Mouse (Mus musculus): ENCODE data around the gene Mtr. TPM values are rescaled to one million over a fixed set of nuclear protein-coding genes. Genes with fewer than 3 reads are reported as not detected.

The Mtr gene
- polyA plus RNA-seq, 1 experiment from 2014 or later = 12.4 TPM

DNA sequence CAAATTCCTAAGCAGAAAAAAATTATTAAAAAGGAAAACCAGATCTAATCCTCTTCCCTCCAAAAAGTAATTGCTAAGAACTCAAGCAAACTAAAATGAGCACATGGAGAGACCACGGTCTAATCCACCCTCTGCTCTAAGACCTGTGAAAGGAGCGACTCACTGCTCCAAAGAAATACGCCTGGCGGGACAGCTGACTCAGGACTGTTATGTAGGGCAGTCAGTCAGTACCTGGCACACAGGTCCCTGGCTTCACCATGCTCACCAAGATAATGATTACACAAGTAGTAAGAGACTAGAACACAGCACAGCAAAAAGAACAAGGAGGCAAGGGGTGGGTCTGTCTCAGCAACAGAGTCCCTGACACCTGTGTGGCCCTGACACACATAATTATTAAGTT is 29.7 kb downstream of the Mtr start:
- ATAC-seq (ENCODE audit: insufficient number of reproducible peaks, low FRiP score, low TSS enrichment, low read depth) = no peak
- Histone ChIP-seq H3K27me3 (no peaks in the 10 kb centered on the region), H3K4me1 (no peaks in the 10 kb centered on the region), H3K9me3 (no peaks in the 10 kb centered on the region), H3K36me3 (peaks cover 76% of the 10 kb centered on the region), H3K4me3 (no peak overlapping the region), H3K9ac (no peak overlapping the region), H3K27ac (no peak overlapping the region), H3K4me2 (no peak overlapping the region)
- 77% methylated on average over 4 of the region's 4 CpGs for WGBS

DNA sequence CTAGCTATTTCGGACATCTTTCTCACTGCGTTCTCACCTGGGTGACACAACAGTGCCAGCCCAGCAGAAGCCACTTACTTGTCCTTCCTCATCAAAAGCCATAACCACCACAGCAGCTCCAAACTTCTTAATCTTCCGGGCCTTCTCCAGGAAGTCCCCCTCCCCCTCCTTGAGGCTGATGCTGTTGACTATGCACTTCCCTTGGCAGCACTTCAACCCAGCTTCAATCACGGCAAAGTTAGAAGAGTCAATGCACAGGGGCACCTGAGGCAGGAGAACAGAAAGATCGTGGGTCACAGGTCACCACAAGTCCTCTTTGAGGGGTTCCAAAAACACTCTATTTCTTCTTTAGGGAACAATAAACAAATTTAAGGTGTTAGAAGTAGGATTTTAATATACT is 30.3 kb downstream of the Mtr start:
- Histone ChIP-seq H3K4me1 (no peaks in the 10 kb centered on the region), H3K27me3 (no peaks in the 10 kb centered on the region), H3K36me3 (peaks cover 72% of the 10 kb centered on the region), H3K9me3 (no peaks in the 10 kb centered on the region), H3K27ac (no peak overlapping the region), H3K4me3 (no peak overlapping the region), H3K4me2 (no peak overlapping the region), H3K9ac (no peak overlapping the region)
- ATAC-seq (ENCODE audit: insufficient number of reproducible peaks, low FRiP score, low TSS enrichment, low read depth) = no peak
- WGBS = 79% methylated on average over 5 of the region's 5 CpGs

DNA sequence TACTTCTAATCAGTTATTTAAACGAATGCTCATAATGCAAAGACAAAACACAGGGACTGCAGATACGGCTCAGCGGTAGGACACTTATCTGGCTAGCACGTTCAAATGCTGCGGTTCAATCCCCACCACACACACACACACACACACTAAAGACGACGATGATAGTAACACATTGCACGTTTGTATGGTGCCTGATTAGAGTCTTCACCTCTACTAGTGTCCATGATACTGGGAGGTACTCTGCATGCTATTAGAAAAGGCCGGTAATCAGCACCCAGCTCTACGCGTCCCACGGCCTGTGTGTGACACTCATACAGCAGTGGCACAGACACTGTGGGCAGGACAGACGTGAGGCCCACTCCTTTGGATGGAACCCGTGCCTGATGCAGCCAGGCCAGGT is 39.3 kb downstream of the Mtr start:
- Histone ChIP-seq H3K4me3 (no peak overlapping the region), H3K9ac (no peak overlapping the region), H3K4me1 (no peaks in the 10 kb centered on the region), H3K27ac (no peak overlapping the region), H3K27me3 (no peaks in the 10 kb centered on the region), H3K4me2 (no peak overlapping the region), H3K9me3 (no peaks in the 10 kb centered on the region), H3K36me3 (peaks cover 66% of the 10 kb centered on the region)
- 90% methylated on average over 14 of the region's 14 CpGs for WGBS
- ATAC-seq (ENCODE audit: insufficient number of reproducible peaks, low FRiP score, low TSS enrichment, low read depth) = no peak

DNA sequence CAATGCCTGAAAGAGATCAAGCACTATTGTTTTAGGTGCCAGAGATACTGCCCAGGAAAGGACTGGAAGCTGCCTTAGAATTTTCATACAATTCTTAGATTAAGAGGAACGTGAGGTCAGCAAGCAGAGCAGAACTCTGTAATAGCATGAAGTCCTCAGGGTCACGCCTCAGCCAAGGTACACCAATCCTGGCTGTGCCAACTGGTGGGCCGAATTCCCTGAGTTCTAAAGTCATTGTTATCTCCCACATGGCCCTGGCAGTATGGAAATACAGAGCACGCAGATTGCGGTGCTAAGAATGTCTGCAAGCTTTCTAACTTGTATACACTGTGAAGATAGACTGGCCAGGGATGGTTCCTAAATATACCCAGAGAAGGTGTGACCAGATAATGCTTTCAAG is 43.0 kb downstream of the Mtr start:
- Histone ChIP-seq H3K4me1 (no peaks in the 10 kb centered on the region), H3K27me3 (no peaks in the 10 kb centered on the region), H3K36me3 (peaks cover 67% of the 10 kb centered on the region), H3K4me2 (no peak overlapping the region), H3K4me3 (no peak overlapping the region), H3K27ac (no peak overlapping the region), H3K9ac (no peak overlapping the region), H3K9me3 (no peaks in the 10 kb centered on the region)
- no peak for ATAC-seq (ENCODE audit: insufficient number of reproducible peaks, low FRiP score, low TSS enrichment, low read depth)
- 92% methylated on average over 5 of the region's 5 CpGs for WGBS

DNA sequence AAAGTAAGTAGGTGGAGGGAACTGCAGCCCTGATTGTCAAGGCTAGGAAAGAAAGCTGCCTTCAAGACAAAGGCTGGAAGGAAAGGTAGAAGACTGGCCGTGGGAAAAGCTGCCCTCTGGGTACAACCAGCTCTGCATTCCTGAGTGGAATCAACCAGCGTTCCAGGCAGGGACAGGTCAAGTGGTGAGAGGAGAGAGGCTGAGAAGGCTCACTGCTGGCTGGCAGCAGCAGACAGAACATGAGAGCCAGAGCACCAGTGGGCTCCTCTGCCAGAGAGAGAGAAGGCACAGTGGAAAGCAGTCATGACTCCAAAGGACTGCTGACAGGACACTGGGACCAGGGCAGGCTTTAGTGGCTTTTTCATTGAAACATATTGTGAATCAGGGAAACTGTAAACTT is 46.9 kb downstream of the Mtr start:
- Histone ChIP-seq H3K4me1 (no peaks in the 10 kb centered on the region), H3K36me3 (peaks cover 57% of the 10 kb centered on the region)
- 66% methylated on average over 2 of the region's 2 CpGs for WGBS

DNA sequence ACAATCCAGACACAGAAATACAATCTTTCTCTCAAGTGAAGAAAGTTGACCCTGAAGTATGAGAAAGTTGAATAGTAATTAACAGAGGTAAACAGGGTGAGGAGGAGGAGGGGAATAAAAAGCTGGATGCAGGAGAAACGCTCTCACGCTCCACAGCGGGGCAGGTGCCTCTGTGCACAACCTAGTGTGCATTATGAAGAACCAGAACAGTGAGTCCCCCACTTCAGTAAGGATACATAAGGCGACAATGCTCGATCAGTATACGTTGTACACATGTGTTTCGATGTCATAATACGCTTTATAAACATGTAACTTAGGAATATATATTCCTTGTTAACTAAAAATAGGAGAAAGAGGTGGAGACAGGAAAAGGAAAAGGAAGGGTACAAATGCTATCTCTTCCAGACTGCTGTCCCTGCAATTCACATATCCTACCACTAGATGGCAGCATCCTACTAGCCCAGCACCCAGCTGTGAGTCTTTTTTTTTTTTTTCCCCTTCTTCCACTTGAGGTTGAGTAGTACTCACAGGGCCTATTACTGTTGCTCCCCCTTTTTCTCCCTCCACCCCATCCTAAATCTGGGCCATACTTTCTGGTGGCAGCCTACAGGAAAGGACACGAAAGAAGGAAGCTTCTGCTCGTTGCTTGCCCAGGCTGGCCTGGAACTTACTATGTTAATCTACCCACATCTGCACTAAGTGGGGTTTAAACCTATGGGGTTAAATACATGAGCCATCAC is 47.7 kb downstream of the Mtr start:
- Histone ChIP-seq H3K4me3 (no peak overlapping the region), H3K9me3 (no peaks in the 10 kb centered on the region), H3K36me3 (peaks cover 58% of the 10 kb centered on the region), H3K9ac (no peak overlapping the region), H3K27ac (no peak overlapping the region), H3K27me3 (no peaks in the 10 kb centered on the region), H3K4me1 (no peaks in the 10 kb centered on the region), H3K4me2 (no peak overlapping the region)
- 77% methylated on average over 10 of the region's 10 CpGs for WGBS
- no peak for ATAC-seq (ENCODE audit: insufficient number of reproducible peaks, low FRiP score, low TSS enrichment, low read depth)

More for the DNA sequence above, 46.9 kb downstream of the Mtr start:
- Histone ChIP-seq H3K9me3 (no peaks in the 10 kb centered on the region), H3K27me3 (no peaks in the 10 kb centered on the region), H3K27ac (no peak overlapping the region), H3K4me3 (no peak overlapping the region), H3K9ac (no peak overlapping the region), H3K4me2 (no peak overlapping the region)
- ATAC-seq (ENCODE audit: insufficient number of reproducible peaks, low FRiP score, low TSS enrichment, low read depth) = no peak

DNA sequence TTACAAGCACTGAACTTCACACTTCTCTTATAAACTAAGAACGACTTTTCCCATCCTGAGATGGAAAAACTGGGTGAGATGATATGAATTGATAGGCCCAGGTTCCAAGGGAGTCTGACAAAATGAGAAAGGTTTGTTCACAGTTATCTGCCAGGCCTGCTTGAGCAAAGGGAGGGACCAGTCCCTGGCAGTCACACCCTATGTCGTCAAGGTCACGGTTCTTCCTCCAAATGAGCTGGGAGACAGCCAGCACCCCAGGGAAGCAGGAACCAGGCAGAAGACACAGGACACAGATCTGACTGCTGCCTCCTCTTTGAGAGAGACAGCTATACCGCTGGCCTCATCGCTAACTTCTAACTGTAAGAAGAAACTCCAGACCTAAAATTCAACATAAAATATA is 57.5 kb downstream of the Mtr start:
- WGBS = 80% methylated on average over 5 of the region's 5 CpGs
- Histone ChIP-seq H3K4me1 (no peaks in the 10 kb centered on the region), H3K27ac (no peak overlapping the region), H3K9me3 (no peaks in the 10 kb centered on the region), H3K27me3 (no peaks in the 10 kb centered on the region), H3K4me3 (no peak overlapping the region), H3K4me2 (no peak overlapping the region), H3K9ac (no peak overlapping the region), H3K36me3 (peaks cover 66% of the 10 kb centered on the region)
- ATAC-seq (ENCODE audit: insufficient number of reproducible peaks, low FRiP score, low TSS enrichment, low read depth) = no peak

DNA sequence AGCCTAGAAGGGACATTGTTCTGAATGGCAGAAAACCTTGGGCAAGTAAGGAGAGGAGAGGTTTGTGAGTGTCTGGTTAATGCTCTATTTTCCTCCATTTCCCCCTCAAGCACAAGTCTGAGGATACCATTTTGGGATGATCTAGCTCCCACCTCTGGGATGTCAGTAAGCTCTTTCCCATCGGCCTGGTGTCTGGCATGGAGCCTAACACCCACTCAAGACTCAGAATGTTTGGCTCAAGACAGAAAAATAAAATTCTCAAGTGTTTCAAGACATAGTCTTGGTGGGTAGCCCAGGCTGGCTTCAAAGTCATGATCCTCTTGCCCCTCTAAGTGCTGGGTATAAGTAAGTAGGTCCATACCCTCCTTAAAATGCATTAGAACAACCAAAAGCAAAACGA is 59.4 kb downstream of the Mtr start:
- H3K4me2 ChIP-seq = no peak overlapping the region
- no peak overlapping the region for H3K27ac ChIP-seq
- no peak overlapping the region for H3K4me3 ChIP-seq
- no peak for ATAC-seq (ENCODE audit: insufficient number of reproducible peaks, low FRiP score, low TSS enrichment, low read depth)
- no peak overlapping the region for H3K9ac ChIP-seq
- WGBS = 91% methylated on average over 2 of the region's 2 CpGs
- peaks cover 71% of the 10 kb centered on the region for H3K36me3 ChIP-seq
- no peaks in the 10 kb centered on the region for H3K27me3 ChIP-seq
- no peaks in the 10 kb centered on the region for H3K9me3 ChIP-seq
- H3K4me1 ChIP-seq = no peaks in the 10 kb centered on the region

DNA sequence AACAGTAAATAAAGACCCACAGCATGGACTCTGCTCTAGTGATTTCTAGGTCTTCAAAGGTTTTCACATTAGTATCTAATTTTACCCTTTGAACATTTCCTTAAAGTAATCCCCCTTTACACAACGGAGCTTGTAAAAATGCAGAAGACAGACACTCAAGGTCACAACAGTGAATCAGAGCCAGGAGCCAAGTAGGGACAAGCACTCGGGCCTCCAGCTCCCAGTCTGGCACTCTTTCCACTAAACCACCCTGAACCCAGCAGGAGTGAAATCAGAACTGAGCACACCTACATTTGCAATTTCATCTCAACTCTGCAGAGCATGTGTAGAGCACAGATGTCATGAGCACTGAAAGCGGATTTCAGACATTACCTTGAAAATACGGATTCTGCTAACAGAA is 61.1 kb downstream of the Mtr start:
- WGBS = 87% methylated on average over 4 of the region's 4 CpGs
- Histone ChIP-seq H3K27me3 (no peaks in the 10 kb centered on the region), H3K4me1 (no peaks in the 10 kb centered on the region), H3K9ac (no peak overlapping the region), H3K4me3 (no peak overlapping the region), H3K9me3 (no peaks in the 10 kb centered on the region), H3K27ac (no peak overlapping the region), H3K36me3 (peaks cover 85% of the 10 kb centered on the region), H3K4me2 (no peak overlapping the region)
- no peak for ATAC-seq (ENCODE audit: insufficient number of reproducible peaks, low FRiP score, low TSS enrichment, low read depth)

DNA sequence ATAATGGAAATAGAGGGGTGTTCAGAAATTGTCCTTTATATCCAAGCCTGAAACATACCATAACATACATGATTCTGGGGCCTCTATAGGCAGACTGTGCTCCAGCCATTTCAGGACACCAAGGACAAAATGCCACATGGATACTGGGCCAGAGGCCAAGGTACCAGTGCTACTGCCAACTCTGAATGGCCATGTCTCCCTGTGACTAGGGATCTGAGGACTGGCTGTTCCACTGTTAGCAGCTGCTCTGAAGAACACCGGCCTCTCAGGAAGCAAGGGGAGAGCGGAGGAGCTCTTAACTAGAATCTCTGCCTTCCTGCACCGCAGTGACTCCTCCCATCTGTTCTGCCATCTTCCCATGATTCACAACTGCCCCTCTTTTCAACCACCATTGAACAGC is 61.9 kb downstream of the Mtr start:
- Histone ChIP-seq H3K27ac (no peak overlapping the region), H3K4me3 (no peak overlapping the region), H3K27me3 (no peaks in the 10 kb centered on the region), H3K4me1 (no peaks in the 10 kb centered on the region), H3K9ac (no peak overlapping the region), H3K9me3 (no peaks in the 10 kb centered on the region), H3K36me3 (peaks cover 83% of the 10 kb centered on the region), H3K4me2 (no peak overlapping the region)
- ATAC-seq (ENCODE audit: insufficient number of reproducible peaks, low FRiP score, low TSS enrichment, low read depth) = no peak
- 91% methylated on average over 3 of the region's 3 CpGs for WGBS

DNA sequence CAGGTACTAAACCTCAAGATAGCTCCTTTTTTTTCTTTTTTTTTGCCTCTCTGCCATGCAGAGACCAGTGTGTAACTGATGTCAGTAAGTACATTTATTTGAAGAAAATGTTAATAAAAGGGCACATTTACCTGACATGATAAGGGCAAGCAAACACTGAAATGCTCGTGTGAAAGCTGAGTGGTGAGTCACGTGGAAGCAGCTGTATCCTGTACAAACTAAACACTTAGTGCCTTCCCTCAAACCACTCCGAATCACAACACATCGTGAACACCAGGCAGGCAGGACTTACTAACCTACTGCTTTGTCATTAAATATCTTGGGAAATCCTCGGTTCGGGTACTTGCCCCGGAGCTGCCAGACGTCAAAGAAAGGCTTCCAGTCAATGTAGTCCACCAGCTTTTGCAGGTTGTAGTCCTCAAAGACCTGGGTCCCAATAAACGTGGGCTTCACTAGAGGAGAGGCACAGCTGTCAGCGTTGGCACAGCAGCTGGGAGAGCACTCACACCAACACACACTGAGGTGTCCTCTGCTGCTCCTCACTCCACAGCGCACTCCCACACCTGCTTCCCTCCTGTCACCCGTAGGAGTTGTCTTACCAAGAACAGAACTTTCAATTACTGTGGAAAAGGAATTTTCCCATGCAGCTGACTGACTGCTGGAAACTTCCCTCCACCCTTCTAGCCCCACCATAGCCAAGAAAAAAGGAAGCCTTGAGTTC is 62.8 kb downstream of the Mtr start:
- Histone ChIP-seq H3K9ac (no peak overlapping the region), H3K9me3 (no peaks in the 10 kb centered on the region), H3K27ac (no peak overlapping the region), H3K4me2 (no peak overlapping the region), H3K4me3 (no peak overlapping the region), H3K27me3 (no peaks in the 10 kb centered on the region), H3K4me1 (no peaks in the 10 kb centered on the region), H3K36me3 (peaks cover 81% of the 10 kb centered on the region)
- WGBS = 85% methylated on average over 12 of the region's 12 CpGs
- ATAC-seq (ENCODE audit: insufficient number of reproducible peaks, low FRiP score, low TSS enrichment, low read depth) = no peak

DNA sequence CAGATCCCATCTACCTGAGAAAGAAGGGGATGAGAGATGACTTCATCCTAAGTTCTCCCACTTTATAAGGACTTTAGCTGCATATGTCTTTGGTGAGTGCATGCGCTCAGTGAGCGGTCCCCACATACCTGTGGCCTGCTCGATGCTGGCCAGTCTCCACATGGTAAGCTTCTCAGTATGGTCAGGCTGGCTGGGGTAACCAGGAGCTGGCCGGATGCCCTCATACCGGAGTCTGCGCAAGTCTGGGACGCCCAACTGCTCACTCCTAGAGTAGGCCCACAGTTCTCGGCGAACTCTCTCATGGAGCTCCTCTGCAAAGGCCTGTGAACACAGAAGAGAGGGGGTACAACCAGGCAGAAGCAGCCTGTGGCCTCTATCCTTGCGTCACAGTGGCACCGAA is 68.7 kb downstream of the Mtr start:
- Histone ChIP-seq H3K4me3 (no peak overlapping the region), H3K27me3 (no peaks in the 10 kb centered on the region)
- ATAC-seq (ENCODE audit: insufficient number of reproducible peaks, low FRiP score, low TSS enrichment, low read depth) = 0 out of 2 replicates have a peak, but pooled peaks have one; percentile 31

More for the DNA sequence above, 68.7 kb downstream of the Mtr start:
- Histone ChIP-seq H3K36me3 (peaks cover 73% of the 10 kb centered on the region), H3K4me2 (no peak overlapping the region), H3K9ac (no peak overlapping the region), H3K9me3 (no peaks in the 10 kb centered on the region), H3K27ac (no peak overlapping the region), H3K4me1 (no peaks in the 10 kb centered on the region)
- WGBS = 92% methylated on average over 11 of the region's 11 CpGs
